Mouse (Mus musculus): Measurements from ENCODE around the gene Commd2. TPM values are rescaled to one million over a fixed set of nuclear protein-coding genes. Genes with fewer than 3 reads are reported as not detected.

The Commd2 gene
- 77.3 and 84.7 TPM in 2 replicates for polyA plus RNA-seq (2014; fragmentation: Nextera tagmentation; extraction: Ambion mirVana)

GRCm38 (mm10) chr3:57651231-57651864, at the start of gene Commd2:
Gene Commd2 (minus strand): TSS chr3:57651715.
- H3K4me2 ChIP-seq (ENCODE audit: low read depth, severe bottlenecking): peak within 1 kb of the TSS; percentile 65
- H3K4me3 ChIP-seq (ENCODE audit: low read depth, low read length): peak within 1 kb of the TSS; percentile 84
- H3K36me3 ChIP-seq (ENCODE audit: control insufficient read depth, insufficient read depth, low read length): no peaks in the 10 kb centered on the region
- WGBS: under 1% methylated on average over 42 of the region's 42 CpGs
- 0 out of 2 replicates have a peak within 1 kb of the TSS, but pooled peaks have one; percentile 51 for H3K27ac ChIP-seq (replicated peaks; ENCODE audit: low read depth, low read length)
- H3K4me1 ChIP-seq (ENCODE audit: control insufficient read depth, insufficient read depth, low read length): no peaks in the 10 kb centered on the region
- peak; percentile 95 for ATAC-seq (ENCODE audit: insufficient number of reproducible peaks, low FRiP score, low TSS enrichment, low read depth)
- no peaks in the 10 kb centered on the region for H3K9me3 ChIP-seq (ENCODE audit: control insufficient read depth, low read length)
- no peaks in the 10 kb centered on the region for H3K27me3 ChIP-seq (ENCODE audit: control insufficient read depth, insufficient read depth, low read length)
- peak within 1 kb of the TSS; percentile 89 for H3K9ac ChIP-seq (ENCODE audit: low read length)
- DNase-seq (ENCODE audit: low spot score): peak; percentile 96

GRCm38 (mm10) chr3:57696779-57697178, 45.3 kb upstream of the Commd2 start:
- Histone ChIP-seq H3K4me2 (ENCODE audit: low read depth, severe bottlenecking) (no peak overlapping the region), H3K9me3 (ENCODE audit: control insufficient read depth, low read length) (no peaks in the 10 kb centered on the region), H3K4me1 (ENCODE audit: control insufficient read depth, insufficient read depth, low read length) (no peaks in the 10 kb centered on the region), H3K27ac (replicated peaks; ENCODE audit: low read depth, low read length) (no peak overlapping the region), H3K9ac (ENCODE audit: low read length) (no peak overlapping the region), H3K4me3 (ENCODE audit: low read depth, low read length) (no peak overlapping the region), H3K27me3 (ENCODE audit: control insufficient read depth, insufficient read depth, low read length) (no peaks in the 10 kb centered on the region), H3K36me3 (ENCODE audit: control insufficient read depth, insufficient read depth, low read length) (no peaks in the 10 kb centered on the region)
- ATAC-seq (ENCODE audit: insufficient number of reproducible peaks, low FRiP score, low TSS enrichment, low read depth) (no peak), DNase-seq (ENCODE audit: low spot score) (no peak)
- 92% methylated on average over 9 of the region's 9 CpGs for WGBS

GRCm38 (mm10) chr3:57696249-57696648, 44.7 kb upstream of the Commd2 start:
- DNase-seq (ENCODE audit: low spot score): no peak
- ATAC-seq (ENCODE audit: insufficient number of reproducible peaks, low FRiP score, low TSS enrichment, low read depth): no peak
- H3K4me2 ChIP-seq (ENCODE audit: low read depth, severe bottlenecking): no peak overlapping the region
- H3K36me3 ChIP-seq (ENCODE audit: control insufficient read depth, insufficient read depth, low read length): no peaks in the 10 kb centered on the region
- no peaks in the 10 kb centered on the region for H3K9me3 ChIP-seq (ENCODE audit: control insufficient read depth, low read length)
- H3K27me3 ChIP-seq (ENCODE audit: control insufficient read depth, insufficient read depth, low read length): no peaks in the 10 kb centered on the region
- no peak overlapping the region for H3K27ac ChIP-seq (replicated peaks; ENCODE audit: low read depth, low read length)
- no peak overlapping the region for H3K4me3 ChIP-seq (ENCODE audit: low read depth, low read length)
- H3K9ac ChIP-seq (ENCODE audit: low read length): no peak overlapping the region
- 92% methylated on average over 4 of the region's 4 CpGs for WGBS
- no peaks in the 10 kb centered on the region for H3K4me1 ChIP-seq (ENCODE audit: control insufficient read depth, insufficient read depth, low read length)

- H3K4me1 ChIP-seq (ENCODE audit: control insufficient read depth, insufficient read depth, low read length): no peaks in the 10 kb centered on the region
- no peak within 1 kb of the TSS for H3K4me3 ChIP-seq (ENCODE audit: low read depth, low read length)
- H3K9me3 ChIP-seq (ENCODE audit: control insufficient read depth, low read length): no peaks in the 10 kb centered on the region
- H3K4me2 ChIP-seq (ENCODE audit: low read depth, severe bottlenecking): no peak within 1 kb of the TSS
- no peak within 1 kb of the TSS for H3K27ac ChIP-seq (replicated peaks; ENCODE audit: low read depth, low read length)
- no peaks in the 10 kb centered on the region for H3K27me3 ChIP-seq (ENCODE audit: control insufficient read depth, insufficient read depth, low read length)
- no peak for DNase-seq (ENCODE audit: low spot score)
- no peak within 1 kb of the TSS for H3K9ac ChIP-seq (ENCODE audit: low read length)
- 73% methylated on average over 2 of the region's 2 CpGs for WGBS
- H3K36me3 ChIP-seq (ENCODE audit: control insufficient read depth, insufficient read depth, low read length): no peaks in the 10 kb centered on the region
- ATAC-seq (ENCODE audit: insufficient number of reproducible peaks, low FRiP score, low TSS enrichment, low read depth): no peak
Measured at GRCm38 (mm10) chr3:57692719-57693118, 41.2 kb upstream of the Commd2 start, which contains the start of gene Ankub1. Gene Ankub1 (minus strand): TSS chr3:57692799.

- no peak overlapping the region for H3K4me2 ChIP-seq (ENCODE audit: low read depth, severe bottlenecking)
- ATAC-seq (ENCODE audit: insufficient number of reproducible peaks, low FRiP score, low TSS enrichment, low read depth) (no peak), DNase-seq (ENCODE audit: low spot score) (no peak)
- no peaks in the 10 kb centered on the region for H3K9me3 ChIP-seq (ENCODE audit: control insufficient read depth, low read length)
- no peak overlapping the region for H3K4me3 ChIP-seq (ENCODE audit: low read depth, low read length)
- no peak overlapping the region for H3K27ac ChIP-seq (replicated peaks; ENCODE audit: low read depth, low read length)
- H3K27me3 ChIP-seq (ENCODE audit: control insufficient read depth, insufficient read depth, low read length): no peaks in the 10 kb centered on the region
- H3K9ac ChIP-seq (ENCODE audit: low read length): no peak overlapping the region
- 80% methylated on average over 4 of the region's 4 CpGs for WGBS
- H3K36me3 ChIP-seq (ENCODE audit: control insufficient read depth, insufficient read depth, low read length): no peaks in the 10 kb centered on the region
- no peaks in the 10 kb centered on the region for H3K4me1 ChIP-seq (ENCODE audit: control insufficient read depth, insufficient read depth, low read length)
Measured at GRCm38 (mm10) chr3:57691772-57692171, 40.3 kb upstream of the Commd2 start.

- Histone ChIP-seq H3K36me3 (ENCODE audit: control insufficient read depth, insufficient read depth, low read length) (no peaks in the 10 kb centered on the region), H3K4me1 (ENCODE audit: control insufficient read depth, insufficient read depth, low read length) (no peaks in the 10 kb centered on the region), H3K9me3 (ENCODE audit: control insufficient read depth, low read length) (no peaks in the 10 kb centered on the region), H3K9ac (ENCODE audit: low read length) (no peak overlapping the region), H3K27ac (replicated peaks; ENCODE audit: low read depth, low read length) (no peak overlapping the region), H3K4me2 (ENCODE audit: low read depth, severe bottlenecking) (no peak overlapping the region), H3K27me3 (ENCODE audit: control insufficient read depth, insufficient read depth, low read length) (no peaks in the 10 kb centered on the region), H3K4me3 (ENCODE audit: low read depth, low read length) (no peak overlapping the region)
- ATAC-seq (ENCODE audit: insufficient number of reproducible peaks, low FRiP score, low TSS enrichment, low read depth) (no peak), DNase-seq (ENCODE audit: low spot score) (no peak)
Measured at GRCm38 (mm10) chr3:57677786-57678185, 26.3 kb upstream of the Commd2 start.

- no peaks in the 10 kb centered on the region for H3K4me1 ChIP-seq (ENCODE audit: control insufficient read depth, insufficient read depth, low read length)
- H3K27ac ChIP-seq (replicated peaks; ENCODE audit: low read depth, low read length): no peak overlapping the region
- H3K27me3 ChIP-seq (ENCODE audit: control insufficient read depth, insufficient read depth, low read length): no peaks in the 10 kb centered on the region
- 77% methylated on average over 2 of the region's 2 CpGs for WGBS
- H3K9me3 ChIP-seq (ENCODE audit: control insufficient read depth, low read length): no peaks in the 10 kb centered on the region
- H3K4me3 ChIP-seq (ENCODE audit: low read depth, low read length): no peak overlapping the region
- DNase-seq (ENCODE audit: low spot score): no peak
- no peak overlapping the region for H3K9ac ChIP-seq (ENCODE audit: low read length)
- ATAC-seq (ENCODE audit: insufficient number of reproducible peaks, low FRiP score, low TSS enrichment, low read depth): no peak
- H3K4me2 ChIP-seq (ENCODE audit: low read depth, severe bottlenecking): no peak overlapping the region
- H3K36me3 ChIP-seq (ENCODE audit: control insufficient read depth, insufficient read depth, low read length): no peaks in the 10 kb centered on the region
Measured at GRCm38 (mm10) chr3:57674075-57674474, 22.6 kb upstream of the Commd2 start.

- H3K4me3 ChIP-seq (ENCODE audit: low read depth, low read length): no peak overlapping the region
- WGBS: 86% methylated on average over 4 of the region's 4 CpGs
Measured at GRCm38 (mm10) chr3:57673586-57673985, 22.1 kb upstream of the Commd2 start.

More at GRCm38 (mm10) chr3:57673586-57673985, 22.1 kb upstream of the Commd2 start:
- Histone ChIP-seq H3K9me3 (ENCODE audit: control insufficient read depth, low read length) (no peaks in the 10 kb centered on the region), H3K27ac (replicated peaks; ENCODE audit: low read depth, low read length) (no peak overlapping the region), H3K4me1 (ENCODE audit: control insufficient read depth, insufficient read depth, low read length) (no peaks in the 10 kb centered on the region), H3K27me3 (ENCODE audit: control insufficient read depth, insufficient read depth, low read length) (no peaks in the 10 kb centered on the region), H3K9ac (ENCODE audit: low read length) (no peak overlapping the region), H3K36me3 (ENCODE audit: control insufficient read depth, insufficient read depth, low read length) (no peaks in the 10 kb centered on the region), H3K4me2 (ENCODE audit: low read depth, severe bottlenecking) (no peak overlapping the region)
- DNase-seq (ENCODE audit: low spot score) (no peak), ATAC-seq (ENCODE audit: insufficient number of reproducible peaks, low FRiP score, low TSS enrichment, low read depth) (no peak)

All from limb, embryonic 11.5 days (tissue).